In the genomic region with DNA sequence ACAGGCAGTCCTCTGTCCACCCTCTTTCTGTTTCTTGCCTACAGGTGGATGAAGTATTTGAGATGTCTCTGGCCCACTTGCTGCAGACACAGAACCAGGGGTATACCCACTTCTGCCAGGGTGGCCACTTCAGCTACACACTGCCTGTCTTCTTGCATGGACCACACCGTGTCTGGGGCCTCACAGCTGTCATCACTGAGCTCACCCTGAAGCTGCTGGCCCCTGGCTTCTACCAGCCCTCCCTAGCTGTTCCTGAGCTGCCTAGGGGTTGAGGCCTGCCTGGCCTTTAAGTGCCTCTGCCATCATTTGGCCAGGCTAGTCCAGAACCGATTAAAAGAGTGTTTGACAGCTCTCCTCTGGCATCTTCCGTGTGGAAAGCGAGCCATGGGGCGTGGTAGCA, we compare ENCODE assay signal across 11 mouse cellular contexts. TPM values are rescaled to one million over a fixed set of nuclear protein-coding genes. Genes with fewer than 3 reads are reported as not detected.
DNase-seq lines count a peak whose midpoint lies in the region; ATAC-seq and TF ChIP-seq lines count a peak whose summit lies in the region.
"Had no signal": no experiment of that assay in that cellular context is flagged by ENCODE, and none has a peak within 500 bp of the region (broad histone marks: within the 10 kb centered on the region; RNA-seq: fewer than 3 reads in every experiment).

No protein-coding gene starts in this region.

- H3K27me3 ChIP-seq in intestine, embryonic 14.5 days (replicated peaks; ENCODE audit: control insufficient read depth, insufficient read depth, low read length): no peaks in the 10 kb centered on the region
- no peaks in the 10 kb centered on the region for H3K27me3 ChIP-seq in intestine, postnatal 0 days (replicated peaks; ENCODE audit: control insufficient read depth, insufficient read depth, low read length)
- H3K27me3 ChIP-seq in embryonic facial prominence, embryonic 12.5 days: no peaks in the 10 kb centered on the region
- no peaks in the 10 kb centered on the region for H3K27me3 ChIP-seq in intestine, embryonic 15.5 days (replicated peaks)

- no peaks in the 10 kb centered on the region for H3K9me3 ChIP-seq in intestine, embryonic 14.5 days (ENCODE audit: control insufficient read depth, low read length)
- H3K9me3 ChIP-seq in intestine, postnatal 0 days (ENCODE audit: control insufficient read depth): no peaks in the 10 kb centered on the region
- no peaks in the 10 kb centered on the region for H3K9me3 ChIP-seq in embryonic facial prominence, embryonic 12.5 days
- no peaks in the 10 kb centered on the region for H3K9me3 ChIP-seq in intestine, embryonic 15.5 days

- H3K9ac ChIP-seq in intestine, embryonic 14.5 days (ENCODE audit: low read length): no peak overlapping the region
- no peak overlapping the region; the same call in 1 of the 2 replicates for H3K9ac ChIP-seq in intestine, postnatal 0 days (ENCODE audit: low read depth, low read length)
- no peak overlapping the region for H3K9ac ChIP-seq in embryonic facial prominence, embryonic 12.5 days
- H3K9ac ChIP-seq in intestine, embryonic 15.5 days: peak overlapping the region; percentile 92; the same call in 1 of the 2 replicates

- H3K27ac ChIP-seq in intestine, embryonic 14.5 days (ENCODE audit: low read depth): no peak overlapping the region
- H3K27ac ChIP-seq in intestine, postnatal 0 days (ENCODE audit: low read depth, low read length): no peak overlapping the region
- no peak overlapping the region for H3K27ac ChIP-seq in embryonic facial prominence, embryonic 12.5 days
- 0 out of 2 replicates have a peak overlapping the region, but pooled peaks have one; percentile 6 for H3K27ac ChIP-seq in intestine, embryonic 15.5 days

- DNase-seq in intestine, embryonic 14.5 days (ENCODE audit: low spot score): no peak
- peak; percentile 16 for DNase-seq in neural tube, embryonic 10.5 days (ENCODE audit: extremely low spot score, low spot score)
- no peak for DNase-seq in spleen, adult 18-20 months
- DNase-seq in spleen, adult 12 weeks (ENCODE audit: low spot score): no peak
- no peak for DNase-seq in lung, postnatal 25 days (ENCODE audit: low spot score)
- DNase-seq: adrenal gland, postnatal 36 days; lung, postnatal 36 days had no signal

- peak overlapping the region; percentile 87; the same call in 1 of the 2 replicates for H3K4me2 ChIP-seq in intestine, embryonic 14.5 days (ENCODE audit: low read length)
- no peak overlapping the region; the same call in 1 of the 2 replicates for H3K4me2 ChIP-seq in intestine, postnatal 0 days (replicated peaks; ENCODE audit: low read depth)
- peak overlapping the region; percentile 76; the same call in 1 of the 2 replicates for H3K4me2 ChIP-seq in embryonic facial prominence, embryonic 12.5 days (replicated peaks)
- H3K4me2 ChIP-seq in intestine, embryonic 15.5 days (replicated peaks): peak overlapping the region; percentile 79

- peaks cover 16% of the 10 kb centered on the region for H3K36me3 ChIP-seq in intestine, embryonic 14.5 days (ENCODE audit: control insufficient read depth, insufficient read depth, low read length)
- H3K36me3 ChIP-seq in intestine, postnatal 0 days (ENCODE audit: control insufficient read depth, insufficient read depth): peaks cover 16% of the 10 kb centered on the region
- H3K36me3 ChIP-seq in embryonic facial prominence, embryonic 12.5 days: peaks cover 13% of the 10 kb centered on the region
- H3K36me3 ChIP-seq in intestine, embryonic 15.5 days: no peaks in the 10 kb centered on the region; the same call in 1 of the 2 replicates

- no peak for TF ChIP-seq CTCF in intestine, postnatal 0 days (IDR thresholded peaks at IDR 0.05; ENCODE audit: low read depth)

- H3K4me1 ChIP-seq in intestine, embryonic 14.5 days (replicated peaks; ENCODE audit: control insufficient read depth, insufficient read depth, low read length): peaks cover 16% of the 10 kb centered on the region
- peaks cover 7% of the 10 kb centered on the region; the same call in 1 of the 2 replicates for H3K4me1 ChIP-seq in intestine, postnatal 0 days (replicated peaks; ENCODE audit: control insufficient read depth, insufficient read depth, low read length)
- H3K4me1 ChIP-seq in embryonic facial prominence, embryonic 12.5 days: peaks cover 14% of the 10 kb centered on the region
- H3K4me1 ChIP-seq in intestine, embryonic 15.5 days (replicated peaks): peaks cover 26% of the 10 kb centered on the region

- no peak for ATAC-seq in intestine, embryonic 14.5 days (replicated peaks; ENCODE audit: low FRiP score, low TSS enrichment, low read depth)
- ATAC-seq in intestine, postnatal 0 days: no peak
- no peak for ATAC-seq in embryonic facial prominence, embryonic 12.5 days (ENCODE audit: insufficient number of reproducible peaks, insufficient read depth, low FRiP score, low TSS enrichment)
- ATAC-seq in intestine, embryonic 15.5 days: no peak

- 80% methylated on average over 5 of the region's 5 CpGs for WGBS in intestine, embryonic 14.5 days
- 73% methylated on average over 5 of the region's 5 CpGs for WGBS in intestine, postnatal 0 days
- 86% methylated on average over 5 of the region's 5 CpGs for WGBS in embryonic facial prominence, embryonic 12.5 days
- 75% methylated on average over 5 of the region's 5 CpGs for WGBS in intestine, embryonic 15.5 days

- no peak overlapping the region for H3K4me3 ChIP-seq in intestine, embryonic 14.5 days (ENCODE audit: low read depth, low read length)
- H3K4me3 ChIP-seq in intestine, postnatal 0 days (ENCODE audit: low read depth, low read length): no peak overlapping the region
- H3K4me3 ChIP-seq in embryonic facial prominence, embryonic 12.5 days: no peak overlapping the region
- peak overlapping the region; percentile 61; the same call in 1 of the 2 replicates for H3K4me3 ChIP-seq in intestine, embryonic 15.5 days (replicated peaks)

RNA-seq across cellular contexts. Expression of gene Gm49405, which starts 1.3 kb away (rescaled TPM):
- polyA plus RNA-seq in intestine, embryonic 14.5 days (2014; fragmentation: Nextera tagmentation; extraction: Ambion mirVana): 2.4 and 2.9 TPM in 2 replicates
- 0.42 and 0.44 TPM in 2 replicates for polyA plus RNA-seq in intestine, postnatal 0 days (2015; fragmentation: Nextera tagmentation; extraction: Ambion mirVana)
- polyA plus RNA-seq in embryonic facial prominence, embryonic 12.5 days (2016; fragmentation: Nextera tagmentation; extraction: Ambion mirVana): 4.0 and 5.6 TPM in 2 replicates
- polyA plus RNA-seq in intestine, embryonic 15.5 days (2015; fragmentation: Nextera tagmentation; extraction: Ambion mirVana): 2.1 and 2.6 TPM in 2 replicates

RNA-seq across cellular contexts. Expression of gene Doc2g, which starts 1.4 kb away (rescaled TPM):
- 3.6 and 3.9 TPM in 2 replicates for polyA plus RNA-seq in intestine, embryonic 14.5 days (2014; fragmentation: Nextera tagmentation; extraction: Ambion mirVana)
- 0.64 and 0.89 TPM in 2 replicates for polyA plus RNA-seq in intestine, postnatal 0 days (2015; fragmentation: Nextera tagmentation; extraction: Ambion mirVana)
- polyA plus RNA-seq in embryonic facial prominence, embryonic 12.5 days (2016; fragmentation: Nextera tagmentation; extraction: Ambion mirVana): 6.5 and 6.9 TPM in 2 replicates
- polyA plus RNA-seq in intestine, embryonic 15.5 days (2015; fragmentation: Nextera tagmentation; extraction: Ambion mirVana): 2.8 and 3.8 TPM in 2 replicates

RNA-seq across cellular contexts. Expression of gene Nudt8, which starts 1.4 kb away (rescaled TPM):
- 42.1 and 42.7 TPM in 2 replicates for polyA plus RNA-seq in intestine, embryonic 14.5 days (2014; fragmentation: Nextera tagmentation; extraction: Ambion mirVana)
- polyA plus RNA-seq in intestine, postnatal 0 days (2015; fragmentation: Nextera tagmentation; extraction: Ambion mirVana): 31.7 and 32.9 TPM in 2 replicates
- 30.0 and 33.2 TPM in 2 replicates for polyA plus RNA-seq in embryonic facial prominence, embryonic 12.5 days (2016; fragmentation: Nextera tagmentation; extraction: Ambion mirVana)
- polyA plus RNA-seq in intestine, embryonic 15.5 days (2015; fragmentation: Nextera tagmentation; extraction: Ambion mirVana): 33.8 and 35.9 TPM in 2 replicates

RNA-seq across cellular contexts. Expression of gene Tbx10, which starts 9.2 kb away (rescaled TPM):
- polyA plus RNA-seq in intestine, embryonic 14.5 days (2014; fragmentation: Nextera tagmentation; extraction: Ambion mirVana): 0.13 and 0.16 TPM in 2 replicates
- 0.59 and 0.61 TPM in 2 replicates for polyA plus RNA-seq in intestine, postnatal 0 days (2015; fragmentation: Nextera tagmentation; extraction: Ambion mirVana)
- not detected in 2 replicates for polyA plus RNA-seq in embryonic facial prominence, embryonic 12.5 days (2016; fragmentation: Nextera tagmentation; extraction: Ambion mirVana)
- 0.35 and 0.38 TPM in 2 replicates for polyA plus RNA-seq in intestine, embryonic 15.5 days (2015; fragmentation: Nextera tagmentation; extraction: Ambion mirVana)
- polyA plus RNA-seq: cortical plate, adult 2 months had no signal

RNA-seq across cellular contexts. Expression of gene Ndufv1, which starts 10.9 kb away (rescaled TPM):
- 247 and 248 TPM in 2 replicates for polyA plus RNA-seq in intestine, embryonic 14.5 days (2014; fragmentation: Nextera tagmentation; extraction: Ambion mirVana)
- polyA plus RNA-seq in intestine, postnatal 0 days (2015; fragmentation: Nextera tagmentation; extraction: Ambion mirVana): 244 and 255 TPM in 2 replicates
- polyA plus RNA-seq in embryonic facial prominence, embryonic 12.5 days (2016; fragmentation: Nextera tagmentation; extraction: Ambion mirVana): 188 and 201 TPM in 2 replicates
- polyA plus RNA-seq in intestine, embryonic 15.5 days (2015; fragmentation: Nextera tagmentation; extraction: Ambion mirVana): 241 and 274 TPM in 2 replicates
